14 mouse cellular contexts compared by ENCODE assay signal in genomic region chr15:78711935-78712334, GRCm38 (mm10). TPM values are rescaled to one million over a fixed set of nuclear protein-coding genes. Genes with fewer than 3 reads are reported as not detected.
DNase-seq lines count a peak whose midpoint lies in the region; ATAC-seq and TF ChIP-seq lines count a peak whose summit lies in the region.
"Had no signal": no experiment of that assay in that cellular context is flagged by ENCODE, and none has a peak within 500 bp of the region (broad histone marks: within the 10 kb centered on the region; RNA-seq: fewer than 3 reads in every experiment).

No protein-coding gene starts in this region.

- no peak overlapping the region for H3K27ac ChIP-seq in midbrain, embryonic 10.5 days (replicated peaks)
- H3K27ac ChIP-seq in midbrain, embryonic 11.5 days (ENCODE audit: low read depth, low read length), result no peak overlapping the region
- H3K27ac ChIP-seq in hindbrain, postnatal 0 days, result no peak overlapping the region
- 0 out of 2 replicates have a peak overlapping the region, but pooled peaks have one; percentile 56 for H3K27ac ChIP-seq in midbrain, embryonic 13.5 days
- H3K27ac ChIP-seq: embryonic facial prominence, embryonic 13.5 days; heart, embryonic 10.5 days; liver, embryonic 15.5 days; macrophage had no signal

- no peaks in the 10 kb centered on the region for H3K36me3 ChIP-seq in midbrain, embryonic 10.5 days
- no peaks in the 10 kb centered on the region for H3K36me3 ChIP-seq in midbrain, embryonic 11.5 days (ENCODE audit: control insufficient read depth, insufficient read depth, low read length)
- H3K36me3 ChIP-seq in hindbrain, postnatal 0 days (ENCODE audit: insufficient read depth, low read length), result no peaks in the 10 kb centered on the region
- H3K36me3 ChIP-seq in midbrain, embryonic 13.5 days, result no peaks in the 10 kb centered on the region
- H3K36me3 ChIP-seq: embryonic facial prominence, embryonic 13.5 days; heart, embryonic 10.5 days; liver, embryonic 15.5 days had no signal

- no peaks in the 10 kb centered on the region for H3K9me3 ChIP-seq in midbrain, embryonic 10.5 days (replicated peaks)
- no peaks in the 10 kb centered on the region for H3K9me3 ChIP-seq in midbrain, embryonic 11.5 days (ENCODE audit: control insufficient read depth, low read length)
- H3K9me3 ChIP-seq in hindbrain, postnatal 0 days (ENCODE audit: low read length), result no peaks in the 10 kb centered on the region
- no peaks in the 10 kb centered on the region for H3K9me3 ChIP-seq in midbrain, embryonic 13.5 days
- H3K9me3 ChIP-seq: embryonic facial prominence, embryonic 13.5 days; heart, embryonic 10.5 days; liver, embryonic 15.5 days had no signal

- H3K9ac ChIP-seq in midbrain, embryonic 11.5 days (ENCODE audit: low read length), result no peak overlapping the region
- H3K9ac ChIP-seq in hindbrain, postnatal 0 days (replicated peaks; ENCODE audit: low read length), result peak overlapping the region; percentile 40; the same call in 1 of the 2 replicates
- H3K9ac ChIP-seq in midbrain, embryonic 13.5 days (replicated peaks), result no peak overlapping the region
- H3K9ac ChIP-seq: liver, embryonic 15.5 days had no signal

- no peak for DNase-seq in midbrain, embryonic 10.5 days (ENCODE audit: low spot score)
- DNase-seq in midbrain, embryonic 11.5 days (ENCODE audit: low spot score, missing footprints), result no peak
- DNase-seq in hindbrain, postnatal 0 days (ENCODE audit: low spot score), result no peak
- peak; percentile 81 to 84 for DNase-seq in right cerebral cortex, postnatal 36 days (ENCODE audit: low spot score in 2 of 2)
- no peak for DNase-seq in heart, adult 18-20 months
- DNase-seq in cerebellum, postnatal 25 days, result no peak
- DNase-seq: cerebellum, adult 2 months; kidney, postnatal 36 days had no signal

- ATAC-seq in midbrain, embryonic 11.5 days (ENCODE audit: low FRiP score), result no peak
- no peak for ATAC-seq in hindbrain, postnatal 0 days
- ATAC-seq in midbrain, embryonic 13.5 days, result no peak
- no peak for ATAC-seq in megakaryocyte-erythroid progenitor cell, adult 5-6 weeks (replicated peaks; ENCODE audit: low FRiP score, low TSS enrichment, poor library complexity, severe bottlenecking)

- TF ChIP-seq CTCF in hindbrain, postnatal 0 days (IDR thresholded peaks at IDR 0.05; ENCODE audit: low read depth), result no peak

- H3K4me2 ChIP-seq in midbrain, embryonic 11.5 days, result no peak overlapping the region
- H3K4me2 ChIP-seq in hindbrain, postnatal 0 days (ENCODE audit: low read depth, low read length), result peak overlapping the region; percentile 64
- H3K4me2 ChIP-seq in midbrain, embryonic 13.5 days (replicated peaks), result peak overlapping the region; percentile 57
- H3K4me2 ChIP-seq: liver, embryonic 15.5 days had no signal

- peaks cover 70% of the 10 kb centered on the region for H3K27me3 ChIP-seq in midbrain, embryonic 10.5 days (ENCODE audit: low read depth, poor library complexity, severe bottlenecking)
- H3K27me3 ChIP-seq in midbrain, embryonic 11.5 days (ENCODE audit: control insufficient read depth, insufficient read depth, low read length), result peaks cover 40% of the 10 kb centered on the region
- no peaks in the 10 kb centered on the region for H3K27me3 ChIP-seq in hindbrain, postnatal 0 days (ENCODE audit: insufficient read depth, low read length)
- peaks cover 73% of the 10 kb centered on the region for H3K27me3 ChIP-seq in midbrain, embryonic 13.5 days

- H3K4me1 ChIP-seq in midbrain, embryonic 10.5 days, result peaks cover 45% of the 10 kb centered on the region
- peaks cover 15% of the 10 kb centered on the region for H3K4me1 ChIP-seq in midbrain, embryonic 11.5 days (ENCODE audit: control insufficient read depth, insufficient read depth, low read length)
- H3K4me1 ChIP-seq in hindbrain, postnatal 0 days (ENCODE audit: insufficient read depth, low read length), result peaks cover 42% of the 10 kb centered on the region
- peaks cover 64% of the 10 kb centered on the region for H3K4me1 ChIP-seq in midbrain, embryonic 13.5 days (replicated peaks)
- H3K4me1 ChIP-seq: liver, embryonic 15.5 days had no signal

- peak overlapping the region; percentile 50; the same call in 1 of the 2 replicates for H3K4me3 ChIP-seq in midbrain, embryonic 10.5 days
- no peak overlapping the region for H3K4me3 ChIP-seq in midbrain, embryonic 11.5 days (ENCODE audit: low read depth, low read length)
- H3K4me3 ChIP-seq in hindbrain, postnatal 0 days (ENCODE audit: low read length), result no peak overlapping the region
- H3K4me3 ChIP-seq in midbrain, embryonic 13.5 days (replicated peaks), result no peak overlapping the region
- H3K4me3 ChIP-seq: liver, embryonic 15.5 days had no signal

- WGBS in midbrain, embryonic 10.5 days, result 75% methylated on average over 7 of the region's 7 CpGs
- WGBS in midbrain, embryonic 11.5 days, result 76% methylated on average over 7 of the region's 7 CpGs
- 64% methylated on average over 7 of the region's 7 CpGs for WGBS in hindbrain, postnatal 0 days
- WGBS in midbrain, embryonic 13.5 days, result 73% methylated on average over 7 of the region's 7 CpGs

RNA-seq across cellular contexts. Expression of gene Elfn2, which starts 6.6 kb away (rescaled TPM):
- polyA plus RNA-seq in midbrain, embryonic 10.5 days (2016; fragmentation: Nextera tagmentation; extraction: Ambion mirVana), result 0.23 and 0.26 TPM in 2 replicates
- 0.18 TPM in 2 replicates for polyA plus RNA-seq in midbrain, embryonic 11.5 days (2014; fragmentation: Nextera tagmentation; extraction: Ambion mirVana)
- 40.9 and 43.1 TPM in 2 replicates for total RNA-seq in hindbrain, postnatal 0 days (2014; rRNA removed)
- polyA plus RNA-seq in hindbrain, postnatal 0 days (2015; fragmentation: Nextera tagmentation; extraction: Ambion mirVana), result 8.4 and 9.1 TPM in 2 replicates
- polyA plus RNA-seq in midbrain, embryonic 13.5 days (2015; fragmentation: Nextera tagmentation; extraction: Ambion mirVana), result 3.0 and 3.3 TPM in 2 replicates
- total RNA-seq in heart, adult 18-20 months (2021), result 1 to 10 TPM; 1.6 to 2.2 TPM
- total RNA-seq in megakaryocyte-erythroid progenitor cell, adult 5-6 weeks (2014; fragmentation: Nextera tagmentation), result not detected in 2 replicates
- total RNA-seq in megakaryocyte-erythroid progenitor cell, adult 5-6 weeks (2017), result not detected in 2 replicates
- polyA plus RNA-seq: heart, embryonic 10.5 days; liver, embryonic 15.5 days; macrophage had no signal

Comparison
In these comparisons a context has a peak if more than half of its experiments do, and no peak if none do; other contexts are left out.
1. DNase-seq: peak in right cerebral cortex, postnatal 36 days (2 of 2); none in midbrain, embryonic 10.5 days (single experiment), midbrain, embryonic 11.5 days (single experiment), hindbrain, postnatal 0 days (single experiment), heart, adult 18-20 months (0 of 2) and cerebellum, postnatal 25 days (0 of 2).